Mouse (Mus musculus) stomach, embryonic 14.5 days (tissue): ENCODE results near the gene Rab3gap2. TPM values are rescaled to one million over a fixed set of nuclear protein-coding genes. Genes with fewer than 3 reads are reported as not detected.

Experiments used
- ATAC-seq: fragments of 200-750 bp; cut with Nextera tagmentation; 2 replicates; pipeline ENCODE4 v1.8.0; 2017; ENCODE audit warnings: low read depth, moderate TSS enrichment; ENCODE audit not compliant: insufficient number of reproducible peaks, insufficient read depth, low FRiP score
- H3K27ac ChIP-seq: fragments of 300-500 bp; sonication (generic); 2 replicates; pipeline ENCODE4 v1.5.1; 2014; ENCODE audit warnings: mild to moderate bottlenecking, low read length, moderate library complexity, mixed read lengths
- H3K27me3 ChIP-seq: fragments of 300-500 bp; sonication (generic); 2 replicates; pipeline ENCODE4 v1.6.1; 2014; ENCODE audit warnings: low read length, control low read depth, mixed read lengths; ENCODE audit not compliant: control insufficient read depth, insufficient read depth
- H3K36me3 ChIP-seq: fragments of 300-500 bp; sonication (generic); 2 replicates; pipeline ENCODE4 v1.6.1; 2014; ENCODE audit warnings: mild to moderate bottlenecking, control low read depth, low read length, moderate library complexity, mixed read lengths; ENCODE audit not compliant: control insufficient read depth, insufficient read depth
- H3K4me1 ChIP-seq: fragments of 300-500 bp; sonication (generic); 2 replicates; pipeline ENCODE4 v1.6.1; 2014; ENCODE audit warnings: low read length, control low read depth, mixed read lengths; ENCODE audit not compliant: control insufficient read depth, insufficient read depth
- H3K4me2 ChIP-seq: fragments of 300-500 bp; sonication (generic); replicated peaks from 2 replicates; pipeline ENCODE4 v1.6.1; 2014; ENCODE audit warnings: low read depth, low read length, control low read depth
- H3K4me3 ChIP-seq: fragments of 300-500 bp; sonication (generic); 2 replicates; pipeline ENCODE4 v1.5.1; 2014; ENCODE audit warnings: low read depth, low read length, control low read depth
- H3K9ac ChIP-seq: fragments of 300-500 bp; sonication (generic); replicated peaks from 2 replicates; pipeline ENCODE4 v1.6.1; 2014; ENCODE audit warnings: low read depth, mild to moderate bottlenecking, control low read depth, low read length, moderate library complexity, mixed read lengths
- H3K9me3 ChIP-seq: fragments of 300-500 bp; sonication (generic); 2 replicates; pipeline ENCODE4 v1.6.1; 2016; ENCODE audit warnings: low read depth, low read length, control low read depth; ENCODE audit not compliant: control insufficient read depth
- WGBS: fragments of 180-500 bp; shearing (Covaris S2); extraction: QIAGEN DNeasy Blood & Tissue Kit; methylation state at CpG from one replicate; pipeline ENCODE4 v1.1.7; 2014; 5-methylcytosine and 5-hydroxymethylcytosine counted together
- polyA plus RNA-seq: library from polyadenylated mRNA; unstranded; fragments of >200 nt; fragmentation: Nextera tagmentation; extraction: Ambion mirVana; gene quantifications from 2 replicates; pipeline ENCODE4 v1.2.1, GENCODE M21; 2014

Gene Rab3gap2
- polyA plus RNA-seq, 1 experiment from 2014 or later: 24.9 TPM

- no peak overlapping the region for H3K27ac ChIP-seq
- WGBS: 79% methylated on average over 9 of the region's 9 CpGs
- no peaks in the 10 kb centered on the region for H3K27me3 ChIP-seq
- no peak overlapping the region for H3K4me2 ChIP-seq
- no peaks in the 10 kb centered on the region for H3K9me3 ChIP-seq
- no peaks in the 10 kb centered on the region for H3K4me1 ChIP-seq
- peaks cover 63% of the 10 kb centered on the region for H3K36me3 ChIP-seq
- no peak for ATAC-seq
- no peak overlapping the region for H3K9ac ChIP-seq
- H3K4me3 ChIP-seq: no peak overlapping the region
Measured at GRCm38 (mm10) chr1:185279288-185279687, 75.4 kb downstream of the Rab3gap2 start.

GRCm38 (mm10) chr1:185280616-185281015 lies 76.7 kb downstream of the Rab3gap2 start:
- Histone ChIP-seq H3K36me3 (peaks cover 62% of the 10 kb centered on the region), H3K27ac (no peak overlapping the region), H3K4me2 (no peak overlapping the region), H3K9ac (no peak overlapping the region), H3K4me3 (no peak overlapping the region), H3K4me1 (no peaks in the 10 kb centered on the region; the same call in 1 of the 2 replicates), H3K27me3 (no peaks in the 10 kb centered on the region), H3K9me3 (no peaks in the 10 kb centered on the region)
- 92% methylated on average over 4 of the region's 4 CpGs for WGBS
- ATAC-seq: no peak

GRCm38 (mm10) chr1:185282846-185283245 lies 78.9 kb downstream of the Rab3gap2 start:
- no peak overlapping the region for H3K4me3 ChIP-seq
- no peak for ATAC-seq
- H3K4me1 ChIP-seq: no peaks in the 10 kb centered on the region; the same call in 1 of the 2 replicates
- H3K9ac ChIP-seq: no peak overlapping the region
- no peaks in the 10 kb centered on the region for H3K27me3 ChIP-seq
- peaks cover 63% of the 10 kb centered on the region for H3K36me3 ChIP-seq
- WGBS: 91% methylated on average over 11 of the region's 11 CpGs
- no peak overlapping the region for H3K4me2 ChIP-seq
- no peaks in the 10 kb centered on the region for H3K9me3 ChIP-seq
- H3K27ac ChIP-seq: no peak overlapping the region

GRCm38 (mm10) chr1:185283247-185283646 lies 79.3 kb downstream of the Rab3gap2 start:
- Histone ChIP-seq H3K4me2 (no peak overlapping the region), H3K9ac (no peak overlapping the region), H3K27ac (no peak overlapping the region), H3K27me3 (no peaks in the 10 kb centered on the region), H3K4me1 (no peaks in the 10 kb centered on the region; the same call in 1 of the 2 replicates), H3K4me3 (no peak overlapping the region), H3K9me3 (no peaks in the 10 kb centered on the region), H3K36me3 (peaks cover 60% of the 10 kb centered on the region)
- WGBS: 93% methylated on average over 15 of the region's 15 CpGs
- no peak for ATAC-seq

- Histone ChIP-seq H3K27me3 (no peaks in the 10 kb centered on the region), H3K27ac (no peak overlapping the region), H3K4me2 (no peak overlapping the region), H3K4me1 (no peaks in the 10 kb centered on the region; the same call in 1 of the 2 replicates), H3K9me3 (no peaks in the 10 kb centered on the region), H3K36me3 (peaks cover 47% of the 10 kb centered on the region), H3K4me3 (no peak overlapping the region), H3K9ac (no peak overlapping the region)
- 0 out of 2 replicates have a peak, but pooled peaks have one; percentile 34 for ATAC-seq
- whole genome bisulfite sequencing: 64% methylated on average over 4 of the region's 4 CpGs
Measured at GRCm38 (mm10) chr1:185284740-185285139, 80.8 kb downstream of the Rab3gap2 start.

- Histone ChIP-seq H3K9me3 (no peaks in the 10 kb centered on the region), H3K4me2 (no peak overlapping the region), H3K4me1 (no peaks in the 10 kb centered on the region; the same call in 1 of the 2 replicates), H3K4me3 (no peak overlapping the region), H3K27me3 (no peaks in the 10 kb centered on the region), H3K36me3 (peaks cover 51% of the 10 kb centered on the region), H3K9ac (no peak overlapping the region), H3K27ac (no peak overlapping the region)
- no peak for ATAC-seq
- 82% methylated on average over 4 of the region's 4 CpGs for WGBS
Measured at GRCm38 (mm10) chr1:185285171-185285570, 81.3 kb downstream of the Rab3gap2 start.

- WGBS: 89% methylated on average over 20 of the region's 20 CpGs
- Histone ChIP-seq H3K36me3 (peaks cover 60% of the 10 kb centered on the region), H3K4me2 (no peak overlapping the region), H3K27ac (no peak overlapping the region), H3K27me3 (no peaks in the 10 kb centered on the region), H3K4me1 (no peaks in the 10 kb centered on the region; the same call in 1 of the 2 replicates), H3K9me3 (no peaks in the 10 kb centered on the region), H3K9ac (no peak overlapping the region), H3K4me3 (no peak overlapping the region)
- ATAC-seq: no peak
Measured at GRCm38 (mm10) chr1:185287066-185287465, 83.1 kb downstream of the Rab3gap2 start.

GRCm38 (mm10) chr1:185289231-185289630 lies 85.3 kb downstream of the Rab3gap2 start:
- Histone ChIP-seq H3K4me2 (no peak overlapping the region), H3K9me3 (no peaks in the 10 kb centered on the region), H3K9ac (no peak overlapping the region), H3K27me3 (no peaks in the 10 kb centered on the region), H3K36me3 (peaks cover 62% of the 10 kb centered on the region), H3K4me1 (no peaks in the 10 kb centered on the region; the same call in 1 of the 2 replicates), H3K4me3 (no peak overlapping the region), H3K27ac (no peak overlapping the region)
- ATAC-seq: no peak
- WGBS: 85% methylated on average over 5 of the region's 5 CpGs

GRCm38 (mm10) chr1:185291336-185291735 lies 87.4 kb downstream of the Rab3gap2 start:
- H3K9ac ChIP-seq: no peak overlapping the region
- H3K9me3 ChIP-seq: no peaks in the 10 kb centered on the region
- no peak overlapping the region for H3K27ac ChIP-seq
- H3K4me2 ChIP-seq: no peak overlapping the region
- WGBS: 90% methylated on average over 4 of the region's 4 CpGs
- H3K4me1 ChIP-seq: no peaks in the 10 kb centered on the region
- ATAC-seq: no peak
- H3K27me3 ChIP-seq: no peaks in the 10 kb centered on the region
- H3K4me3 ChIP-seq: no peak overlapping the region
- peaks cover 66% of the 10 kb centered on the region for H3K36me3 ChIP-seq
